Mouse (Mus musculus): ENCODE measurements around the gene Cenpn. TPM values are rescaled to one million over a fixed set of nuclear protein-coding genes. Genes with fewer than 3 reads are reported as not detected.

Cenpn gene
- polyA plus RNA-seq, 1 experiment = 2.5 TPM

- Histone ChIP-seq H3K27ac (ENCODE audit: insufficient read depth, low read length) (no peak overlapping the region), H3K27me3 (ENCODE audit: control insufficient read depth, insufficient read depth, low read length) (no peaks in the 10 kb centered on the region), H3K4me3 (replicated peaks; ENCODE audit: insufficient read depth, low read depth, low read length) (no peak overlapping the region), H3K4me1 (ENCODE audit: control insufficient read depth, insufficient read depth, low read length) (peaks cover 10% of the 10 kb centered on the region)
- DNase-seq = no peak
- 52% methylated on average over 5 of the region's 5 CpGs for WGBS
- no peak for TF ChIP-seq POLR2A (IDR thresholded peaks at IDR 0.05; ENCODE audit: borderline replicate concordance, insufficient read depth, low read length)
These were observed 29.8 kb downstream of the Cenpn start for GRCm38 (mm10) chr8:116951369-116951768.

- WGBS = 41% methylated on average over 2 of the region's 2 CpGs
- Histone ChIP-seq H3K4me3 (replicated peaks; ENCODE audit: insufficient read depth, low read depth, low read length) (no peak overlapping the region), H3K27me3 (ENCODE audit: control insufficient read depth, insufficient read depth, low read length) (no peaks in the 10 kb centered on the region), H3K27ac (ENCODE audit: insufficient read depth, low read length) (no peak overlapping the region), H3K4me1 (ENCODE audit: control insufficient read depth, insufficient read depth, low read length) (peaks cover 10% of the 10 kb centered on the region)
- DNase-seq = peak in 1 of 2 experiments; percentile 13
- no peak for TF ChIP-seq POLR2A (IDR thresholded peaks at IDR 0.05; ENCODE audit: borderline replicate concordance, insufficient read depth, low read length)
- no peak for TF ChIP-seq CTCF (IDR thresholded peaks at IDR 0.05; ENCODE audit: borderline replicate concordance, insufficient read depth, low read depth, low read length)
These were observed 30.2 kb downstream of the Cenpn start for GRCm38 (mm10) chr8:116951778-116952177.

- H3K4me1 ChIP-seq (ENCODE audit: control insufficient read depth, insufficient read depth, low read length) = peaks cover 10% of the 10 kb centered on the region
- no peak overlapping the region for H3K27ac ChIP-seq (ENCODE audit: insufficient read depth, low read length)
- DNase-seq = no peak
- WGBS = 91% methylated on average over 8 of the region's 8 CpGs
- H3K4me3 ChIP-seq (replicated peaks; ENCODE audit: insufficient read depth, low read depth, low read length) = no peak overlapping the region
- no peaks in the 10 kb centered on the region for H3K27me3 ChIP-seq (ENCODE audit: control insufficient read depth, insufficient read depth, low read length)
- TF ChIP-seq POLR2A (IDR thresholded peaks at IDR 0.05; ENCODE audit: borderline replicate concordance, insufficient read depth, low read length) = no peak
- no peak for TF ChIP-seq CTCF (IDR thresholded peaks at IDR 0.05; ENCODE audit: borderline replicate concordance, insufficient read depth, low read depth, low read length)
These were observed 30.9 kb downstream of the Cenpn start for GRCm38 (mm10) chr8:116952428-116952827.

- TF ChIP-seq CTCF (IDR thresholded peaks at IDR 0.05; ENCODE audit: borderline replicate concordance, insufficient read depth, low read depth, low read length) = no peak
- no peak for TF ChIP-seq POLR2A (IDR thresholded peaks at IDR 0.05; ENCODE audit: borderline replicate concordance, insufficient read depth, low read length)
- Histone ChIP-seq H3K4me1 (ENCODE audit: control insufficient read depth, insufficient read depth, low read length) (peaks cover 10% of the 10 kb centered on the region), H3K4me3 (replicated peaks; ENCODE audit: insufficient read depth, low read depth, low read length) (no peak overlapping the region), H3K27ac (ENCODE audit: insufficient read depth, low read length) (no peak overlapping the region), H3K27me3 (ENCODE audit: control insufficient read depth, insufficient read depth, low read length) (no peaks in the 10 kb centered on the region)
- no peak for DNase-seq
- 79% methylated on average over 9 of the region's 9 CpGs for WGBS
These were observed 32.9 kb downstream of the Cenpn start for GRCm38 (mm10) chr8:116954415-116954814.

GRCm38 (mm10) chr8:116969531-116969930 is 48.0 kb downstream of the Cenpn start:
- Histone ChIP-seq H3K27me3 (ENCODE audit: control insufficient read depth, insufficient read depth, low read length) (no peaks in the 10 kb centered on the region), H3K4me3 (replicated peaks; ENCODE audit: insufficient read depth, low read depth, low read length) (no peak overlapping the region), H3K27ac (ENCODE audit: insufficient read depth, low read length) (no peak overlapping the region), H3K4me1 (ENCODE audit: control insufficient read depth, insufficient read depth, low read length) (no peaks in the 10 kb centered on the region)
- 91% methylated on average over 6 of the region's 6 CpGs for WGBS
- DNase-seq = no peak
- TF ChIP-seq CTCF (IDR thresholded peaks at IDR 0.05; ENCODE audit: borderline replicate concordance, insufficient read depth, low read depth, low read length) (no peak), POLR2A (IDR thresholded peaks at IDR 0.05; ENCODE audit: borderline replicate concordance, insufficient read depth, low read length) (no peak)

GRCm38 (mm10) chr8:116975066-116975465 is 53.5 kb downstream of the Cenpn start:
- Histone ChIP-seq H3K4me1 (ENCODE audit: control insufficient read depth, insufficient read depth, low read length) (no peaks in the 10 kb centered on the region), H3K27ac (ENCODE audit: insufficient read depth, low read length) (no peak overlapping the region), H3K4me3 (replicated peaks; ENCODE audit: insufficient read depth, low read depth, low read length) (no peak overlapping the region), H3K27me3 (ENCODE audit: control insufficient read depth, insufficient read depth, low read length) (no peaks in the 10 kb centered on the region)
- 40% methylated on average over 5 of the region's 5 CpGs for WGBS
- DNase-seq = no peak
- no peak for TF ChIP-seq POLR2A (IDR thresholded peaks at IDR 0.05; ENCODE audit: borderline replicate concordance, insufficient read depth, low read length)
- TF ChIP-seq CTCF (IDR thresholded peaks at IDR 0.05; ENCODE audit: borderline replicate concordance, insufficient read depth, low read depth, low read length) = no peak

- whole genome bisulfite sequencing = 69% methylated on average over 5 of the region's 5 CpGs
- TF ChIP-seq POLR2A (IDR thresholded peaks at IDR 0.05; ENCODE audit: borderline replicate concordance, insufficient read depth, low read length) (no peak), CTCF (IDR thresholded peaks at IDR 0.05; ENCODE audit: borderline replicate concordance, insufficient read depth, low read depth, low read length) (no peak)
These were observed 54.1 kb downstream of the Cenpn start for GRCm38 (mm10) chr8:116975606-116976005.

GRCm38 (mm10) chr8:116978052-116978451 is 56.5 kb downstream of the Cenpn start:
- H3K27ac ChIP-seq (ENCODE audit: insufficient read depth, low read length) = no peak overlapping the region
- 17% methylated on average over 8 of the region's 8 CpGs for WGBS
- peak in 1 of 2 experiments; percentile 24 for DNase-seq
- H3K4me3 ChIP-seq (replicated peaks; ENCODE audit: insufficient read depth, low read depth, low read length) = peak overlapping the region; percentile 68
- no peaks in the 10 kb centered on the region for H3K27me3 ChIP-seq (ENCODE audit: control insufficient read depth, insufficient read depth, low read length)
- TF ChIP-seq CTCF (IDR thresholded peaks at IDR 0.05; ENCODE audit: borderline replicate concordance, insufficient read depth, low read depth, low read length) = no peak
- TF ChIP-seq POLR2A (IDR thresholded peaks at IDR 0.05; ENCODE audit: borderline replicate concordance, insufficient read depth, low read length) = no peak
- H3K4me1 ChIP-seq (ENCODE audit: control insufficient read depth, insufficient read depth, low read length) = no peaks in the 10 kb centered on the region

More at GRCm38 (mm10) chr8:116975606-116976005, 54.1 kb downstream of the Cenpn start:
- no peak for DNase-seq
- Histone ChIP-seq H3K27me3 (ENCODE audit: control insufficient read depth, insufficient read depth, low read length) (no peaks in the 10 kb centered on the region), H3K4me1 (ENCODE audit: control insufficient read depth, insufficient read depth, low read length) (no peaks in the 10 kb centered on the region), H3K4me3 (replicated peaks; ENCODE audit: insufficient read depth, low read depth, low read length) (no peak overlapping the region), H3K27ac (ENCODE audit: insufficient read depth, low read length) (no peak overlapping the region)

Measured in cerebellum, adult 2 months (tissue).